Mouse (Mus musculus) embryonic facial prominence, embryonic 11.5 days (tissue): ENCODE results near the gene Dnajc2. TPM values are rescaled to one million over a fixed set of nuclear protein-coding genes. Genes with fewer than 3 reads are reported as not detected.

ENCODE experiments used
- ATAC-seq: fragments of 200-750 bp; cut with Nextera tagmentation; replicated peaks from 2 replicates; pipeline ENCODE4 v1.8.0; 2017; ENCODE audit warnings: low read depth; ENCODE audit not compliant: insufficient number of reproducible peaks, low FRiP score, low TSS enrichment
- DNase-seq: peaks from one replicate; pipeline ENCODE4 v3.0.0-alpha.2; 2015; ENCODE audit warnings: low spot score
- H3K27ac ChIP-seq: fragments of 300-500 bp; sonication (generic); replicated peaks from 2 replicates; pipeline ENCODE4 v1.5.1; 2014; ENCODE audit warnings: mild to moderate bottlenecking, low read depth, low read length, control low read depth
- H3K27me3 ChIP-seq: fragments of 300-500 bp; sonication (generic); 2 replicates; pipeline ENCODE4 v1.6.1; 2014; ENCODE audit warnings: mild to moderate bottlenecking, low read length, moderate library complexity, mixed read lengths; ENCODE audit not compliant: control insufficient read depth, insufficient read depth
- H3K36me3 ChIP-seq: fragments of 300-500 bp; sonication (generic); replicated peaks from 2 replicates; pipeline ENCODE4 v1.6.1; 2014; ENCODE audit warnings: low read depth, mild to moderate bottlenecking, low read length, moderate library complexity, mixed read lengths; ENCODE audit not compliant: control insufficient read depth, insufficient read depth
- H3K4me1 ChIP-seq: fragments of 300-500 bp; sonication (generic); 2 replicates; pipeline ENCODE4 v1.6.1; 2014; ENCODE audit warnings: low read length, mixed read lengths; ENCODE audit not compliant: control insufficient read depth, insufficient read depth
- H3K4me2 ChIP-seq: fragments of 300-500 bp; sonication (generic); 2 replicates; pipeline ENCODE4 v1.6.1; 2014; ENCODE audit warnings: low read depth, mild to moderate bottlenecking, control low read depth, low read length, moderate library complexity
- H3K4me3 ChIP-seq: fragments of 300-500 bp; sonication (generic); 2 replicates; pipeline ENCODE4 v1.5.1; 2014; ENCODE audit warnings: low read depth, low read length, control low read depth
- H3K9ac ChIP-seq: fragments of 300-500 bp; sonication (generic); replicated peaks from 2 replicates; pipeline ENCODE4 v1.6.1; 2014; ENCODE audit warnings: mild to moderate bottlenecking, control low read depth, low read length
- H3K9me3 ChIP-seq: fragments of 300-500 bp; sonication (generic); replicated peaks from 2 replicates; pipeline ENCODE4 v1.6.1; 2016; ENCODE audit warnings: mild to moderate bottlenecking, low read length, inconsistent platforms, mixed read lengths; ENCODE audit not compliant: control insufficient read depth
- WGBS: fragments of 180-500 bp; shearing (Covaris S2); extraction: QIAGEN DNeasy Blood & Tissue Kit; methylation state at CpG from one replicate; pipeline ENCODE4 v1.1.7; 2014; 5-methylcytosine and 5-hydroxymethylcytosine counted together
- polyA plus RNA-seq: library from polyadenylated mRNA; unstranded; fragments of >200 nt; fragmentation: Nextera tagmentation; extraction: Ambion mirVana; gene quantifications from 2 replicates; pipeline ENCODE4 v1.2.1, GENCODE M21; 2014

The Dnajc2 gene
- polyA plus RNA-seq, 1 experiment from 2014 or later, result 111 TPM

- H3K9me3 ChIP-seq, result no peaks in the 10 kb centered on the region
- no peak for DNase-seq
- no peaks in the 10 kb centered on the region for H3K27me3 ChIP-seq
- no peak overlapping the region for H3K4me2 ChIP-seq
- H3K9ac ChIP-seq, result no peak overlapping the region
- H3K27ac ChIP-seq, result no peak overlapping the region
- ATAC-seq, result no peak
- WGBS, result 80% methylated on average over 5 of the region's 5 CpGs
- H3K36me3 ChIP-seq, result no peaks in the 10 kb centered on the region
- H3K4me1 ChIP-seq, result no peaks in the 10 kb centered on the region
- no peak overlapping the region for H3K4me3 ChIP-seq
These were observed 55.9 kb downstream of the Dnajc2 start for GRCm38 (mm10) chr5:21729107-21729506.

GRCm38 (mm10) chr5:21724872-21725271 lies 60.2 kb downstream of the Dnajc2 start:
- Histone ChIP-seq H3K9ac (no peak overlapping the region), H3K36me3 (no peaks in the 10 kb centered on the region), H3K4me1 (no peaks in the 10 kb centered on the region), H3K9me3 (no peaks in the 10 kb centered on the region), H3K4me2 (no peak overlapping the region), H3K27me3 (no peaks in the 10 kb centered on the region), H3K27ac (no peak overlapping the region), H3K4me3 (no peak overlapping the region)
- ATAC-seq (no peak), DNase-seq (peak; percentile 43)
- WGBS, result 47% methylated on average over 7 of the region's 7 CpGs

GRCm38 (mm10) chr5:21724427-21724826 lies 60.6 kb downstream of the Dnajc2 start:
- Histone ChIP-seq H3K27me3 (no peaks in the 10 kb centered on the region), H3K36me3 (no peaks in the 10 kb centered on the region), H3K4me3 (no peak overlapping the region), H3K4me1 (no peaks in the 10 kb centered on the region), H3K9ac (no peak overlapping the region), H3K9me3 (no peaks in the 10 kb centered on the region), H3K4me2 (no peak overlapping the region), H3K27ac (no peak overlapping the region; the same call in 1 of the 2 replicates)
- DNase-seq (no peak), ATAC-seq (no peak)
- 53% methylated on average over 1 of the region's 1 CpGs for WGBS

- H3K36me3 ChIP-seq, result no peaks in the 10 kb centered on the region
- H3K4me3 ChIP-seq, result no peak overlapping the region
- no peak overlapping the region for H3K4me2 ChIP-seq
- DNase-seq (no peak), ATAC-seq (no peak)
- no peak overlapping the region for H3K9ac ChIP-seq
- WGBS, result 83% methylated on average over 2 of the region's 2 CpGs
- no peaks in the 10 kb centered on the region for H3K27me3 ChIP-seq
- no peaks in the 10 kb centered on the region for H3K9me3 ChIP-seq
- no peaks in the 10 kb centered on the region for H3K4me1 ChIP-seq
- H3K27ac ChIP-seq, result no peak overlapping the region
These were observed 65.8 kb downstream of the Dnajc2 start for GRCm38 (mm10) chr5:21719209-21719608.

GRCm38 (mm10) chr5:21718546-21718945 lies 66.5 kb downstream of the Dnajc2 start:
- no peak for ATAC-seq
- no peak for DNase-seq
- H3K9ac ChIP-seq, result no peak overlapping the region
- H3K4me1 ChIP-seq, result no peaks in the 10 kb centered on the region
- H3K4me3 ChIP-seq, result no peak overlapping the region
- no peaks in the 10 kb centered on the region for H3K9me3 ChIP-seq
- no peaks in the 10 kb centered on the region for H3K27me3 ChIP-seq
- no peaks in the 10 kb centered on the region for H3K36me3 ChIP-seq
- 81% methylated on average over 5 of the region's 5 CpGs for WGBS
- no peak overlapping the region for H3K4me2 ChIP-seq
- H3K27ac ChIP-seq, result no peak overlapping the region

- Histone ChIP-seq H3K4me3 (no peak overlapping the region), H3K9me3 (no peaks in the 10 kb centered on the region), H3K36me3 (no peaks in the 10 kb centered on the region), H3K4me2 (no peak overlapping the region), H3K4me1 (no peaks in the 10 kb centered on the region), H3K27me3 (no peaks in the 10 kb centered on the region), H3K9ac (no peak overlapping the region), H3K27ac (no peak overlapping the region)
- no peak for DNase-seq
- ATAC-seq, result no peak
- 89% methylated on average over 10 of the region's 10 CpGs for WGBS
These were observed 67.8 kb downstream of the Dnajc2 start for GRCm38 (mm10) chr5:21717165-21717715.

GRCm38 (mm10) chr5:21714447-21714846 lies 70.6 kb downstream of the Dnajc2 start:
- no peaks in the 10 kb centered on the region for H3K9me3 ChIP-seq
- H3K4me1 ChIP-seq, result no peaks in the 10 kb centered on the region
- ATAC-seq (no peak), DNase-seq (no peak)
- no peak overlapping the region for H3K4me2 ChIP-seq
- H3K36me3 ChIP-seq, result no peaks in the 10 kb centered on the region
- WGBS, result 92% methylated on average over 4 of the region's 4 CpGs
- no peak overlapping the region for H3K4me3 ChIP-seq
- H3K9ac ChIP-seq, result no peak overlapping the region
- H3K27me3 ChIP-seq, result no peaks in the 10 kb centered on the region
- no peak overlapping the region for H3K27ac ChIP-seq

GRCm38 (mm10) chr5:21712127-21712715 lies 72.8 kb downstream of the Dnajc2 start:
- no peak overlapping the region for H3K27ac ChIP-seq
- H3K4me2 ChIP-seq, result no peak overlapping the region
- H3K9ac ChIP-seq, result no peak overlapping the region
- H3K36me3 ChIP-seq, result no peaks in the 10 kb centered on the region
- no peak for ATAC-seq
- H3K27me3 ChIP-seq, result no peaks in the 10 kb centered on the region
- H3K9me3 ChIP-seq, result no peaks in the 10 kb centered on the region
- H3K4me3 ChIP-seq, result no peak overlapping the region
- H3K4me1 ChIP-seq, result no peaks in the 10 kb centered on the region
- no peak for DNase-seq
- WGBS, result 77% methylated on average over 13 of the region's 13 CpGs
